Mouse (Mus musculus): Measurements from ENCODE around the gene Zfand2a. TPM values are rescaled to one million over a fixed set of nuclear protein-coding genes. Genes with fewer than 3 reads are reported as not detected.

The Zfand2a gene
- 13.4 TPM for polyA plus RNA-seq (2014; fragmentation: Illumina TruSeq; extraction: RNeasy Lipid Tissue Mini Kit (QIAGEN cat#74804); ENCODE audit: low read depth, low replicate concordance)

GRCm38 (mm10) chr5:139484185-139484814 lies at the start of gene Zfand2a:
TSS of gene Zfand2a (minus strand) at chr5:139484549.

GRCm38 (mm10) chr5:139460384-139461067 lies 23.8 kb downstream of the Zfand2a start, which contains the start of gene 3110082I17Rik:
TSS of gene 3110082I17Rik (minus strand) at chr5:139460527.

GRCm38 (mm10) chr5:139423026-139423865 lies 61.1 kb downstream of the Zfand2a start, which contains the start of gene Gper1:
TSS of gene Gper1 (plus strand) at chr5:139423151.

Other genes starting within 250 kb of the Zfand2a start
- gene Get4, start 232.2 kb downstream of the Zfand2a start, polyA plus RNA-seq (2014; fragmentation: Illumina TruSeq; extraction: RNeasy Lipid Tissue Mini Kit (QIAGEN cat#74804); ENCODE audit: low read depth, low replicate concordance) = 49.9 TPM
- 2.5 TPM for gene Adap1, start 158.9 kb downstream of the Zfand2a start, polyA plus RNA-seq (2014; fragmentation: Illumina TruSeq; extraction: RNeasy Lipid Tissue Mini Kit (QIAGEN cat#74804); ENCODE audit: low read depth, low replicate concordance)
- 56.3 TPM for gene Cox19, start 133.1 kb downstream of the Zfand2a start, polyA plus RNA-seq (2014; fragmentation: Illumina TruSeq; extraction: RNeasy Lipid Tissue Mini Kit (QIAGEN cat#74804); ENCODE audit: low read depth, low replicate concordance)
- gene Cyp2w1, start 131.9 kb downstream of the Zfand2a start, polyA plus RNA-seq (2014; fragmentation: Illumina TruSeq; extraction: RNeasy Lipid Tissue Mini Kit (QIAGEN cat#74804); ENCODE audit: low read depth, low replicate concordance) = not detected
- gene Gpr146, start 106.9 kb downstream of the Zfand2a start, polyA plus RNA-seq (2014; fragmentation: Illumina TruSeq; extraction: RNeasy Lipid Tissue Mini Kit (QIAGEN cat#74804); ENCODE audit: low read depth, low replicate concordance) = 52.5 TPM
- gene C130050O18Rik, start 79.3 kb downstream of the Zfand2a start, polyA plus RNA-seq (2014; fragmentation: Illumina TruSeq; extraction: RNeasy Lipid Tissue Mini Kit (QIAGEN cat#74804); ENCODE audit: low read depth, low replicate concordance) = 0.81 TPM
- 1.1 TPM for gene Gper1, start 61.4 kb downstream of the Zfand2a start, polyA plus RNA-seq (2014; fragmentation: Illumina TruSeq; extraction: RNeasy Lipid Tissue Mini Kit (QIAGEN cat#74804); ENCODE audit: low read depth, low replicate concordance)
- gene 3110082I17Rik, start 24.0 kb downstream of the Zfand2a start, polyA plus RNA-seq (2014; fragmentation: Illumina TruSeq; extraction: RNeasy Lipid Tissue Mini Kit (QIAGEN cat#74804); ENCODE audit: low read depth, low replicate concordance) = 4.2 TPM
- not detected for gene Uncx, start 58.9 kb upstream of the Zfand2a start, polyA plus RNA-seq (2014; fragmentation: Illumina TruSeq; extraction: RNeasy Lipid Tissue Mini Kit (QIAGEN cat#74804); ENCODE audit: low read depth, low replicate concordance)